Mouse (Mus musculus): ENCODE measurements around the gene Slc39a11.

The Slc39a11 gene

GRCm38 (mm10) chr11:113389637-113390036 is 260.2 kb downstream of the Slc39a11 start:
- DNase-seq: no peak

DNA sequence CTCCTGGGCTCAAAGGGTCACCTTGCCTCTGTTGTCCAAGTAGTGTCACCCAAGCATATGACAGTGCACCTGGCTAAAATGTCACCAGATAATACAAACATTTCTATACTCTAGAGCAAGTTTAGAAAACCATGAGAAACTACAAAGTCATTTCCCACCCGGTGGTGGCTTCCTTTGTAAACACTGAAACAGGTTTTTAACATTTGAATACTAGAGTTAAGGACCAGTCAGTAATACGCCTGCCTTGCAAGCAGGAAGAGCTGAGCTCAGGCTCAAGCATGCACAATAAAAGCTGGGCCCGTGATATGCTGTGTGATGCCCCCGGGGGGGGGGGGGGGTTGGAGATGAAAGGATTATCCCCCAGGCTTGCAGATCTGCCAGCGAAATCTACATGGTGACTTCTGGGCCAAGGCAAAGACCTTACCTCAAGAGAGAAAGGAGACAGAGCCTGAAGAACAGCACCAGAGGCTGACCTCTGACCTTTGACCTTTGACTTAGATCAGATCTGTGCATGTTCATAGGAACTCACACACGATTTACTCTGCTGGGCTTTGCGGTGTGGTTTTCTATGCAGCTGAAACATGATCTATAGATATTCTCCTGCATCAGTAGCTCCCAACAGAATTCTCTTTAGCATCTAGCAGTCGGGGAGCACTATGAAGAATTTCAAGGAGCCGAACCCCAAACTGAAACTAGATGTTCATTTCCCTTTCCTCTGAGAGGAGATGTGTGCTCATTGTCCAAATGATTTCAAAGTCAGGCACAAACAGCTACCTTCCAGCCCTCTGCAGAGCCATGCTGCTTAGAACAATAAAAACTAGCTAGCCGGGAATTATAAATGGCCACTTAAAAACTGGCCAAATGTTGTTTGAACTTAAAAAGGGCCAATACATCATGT is 267.0 kb downstream of the Slc39a11 start:
- no peak for DNase-seq

DNA sequence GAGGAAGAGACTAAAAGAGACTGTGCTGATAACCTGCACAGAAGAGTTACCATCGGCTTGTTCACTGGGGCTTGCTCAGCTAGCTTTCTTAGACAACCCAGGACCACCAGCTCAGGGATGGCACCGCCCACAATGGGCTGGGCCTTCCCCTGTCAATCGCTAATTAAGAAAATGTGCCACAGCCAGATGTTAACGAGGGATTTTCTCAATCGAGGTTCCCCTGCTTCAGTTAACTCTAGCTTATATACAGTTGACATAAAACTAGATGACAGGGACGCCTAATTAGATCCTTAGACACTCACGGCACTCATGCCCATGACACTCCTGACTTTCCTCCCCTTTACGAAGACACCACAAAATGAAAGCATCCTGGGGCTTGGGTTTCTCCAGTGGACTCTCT is 268.3 kb downstream of the Slc39a11 start:
- DNase-seq: no peak

- DNase-seq: no peak
Measured at GRCm38 (mm10) chr11:113378867-113379266, 271.0 kb downstream of the Slc39a11 start.

- no peak for DNase-seq
Measured at GRCm38 (mm10) chr11:113376066-113376465, 273.8 kb downstream of the Slc39a11 start.

- no peak for DNase-seq
Measured at GRCm38 (mm10) chr11:113373926-113374325, 276.0 kb downstream of the Slc39a11 start.

- no peak for DNase-seq
Measured at GRCm38 (mm10) chr11:113373331-113373730, 276.5 kb downstream of the Slc39a11 start.

DNA sequence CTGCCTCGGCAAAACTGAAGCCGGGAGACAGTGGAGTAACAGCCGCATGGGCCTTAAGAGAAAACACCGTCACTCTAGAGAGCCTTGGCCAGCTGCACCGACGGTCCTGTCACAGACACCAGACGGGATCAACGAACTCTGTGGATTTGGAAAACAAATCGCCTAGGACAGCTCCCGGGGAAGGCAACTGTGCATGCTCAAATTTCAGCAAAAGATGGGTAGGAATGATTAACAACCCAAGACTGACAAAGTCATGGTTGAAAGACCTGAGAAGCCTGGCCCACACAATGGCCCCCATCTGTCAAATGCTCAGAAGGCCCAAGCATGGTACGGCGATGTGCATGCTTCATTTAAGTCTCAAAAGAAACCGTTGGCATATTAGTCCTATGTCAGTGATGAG is 281.8 kb downstream of the Slc39a11 start:
- DNase-seq: no peak

DNA sequence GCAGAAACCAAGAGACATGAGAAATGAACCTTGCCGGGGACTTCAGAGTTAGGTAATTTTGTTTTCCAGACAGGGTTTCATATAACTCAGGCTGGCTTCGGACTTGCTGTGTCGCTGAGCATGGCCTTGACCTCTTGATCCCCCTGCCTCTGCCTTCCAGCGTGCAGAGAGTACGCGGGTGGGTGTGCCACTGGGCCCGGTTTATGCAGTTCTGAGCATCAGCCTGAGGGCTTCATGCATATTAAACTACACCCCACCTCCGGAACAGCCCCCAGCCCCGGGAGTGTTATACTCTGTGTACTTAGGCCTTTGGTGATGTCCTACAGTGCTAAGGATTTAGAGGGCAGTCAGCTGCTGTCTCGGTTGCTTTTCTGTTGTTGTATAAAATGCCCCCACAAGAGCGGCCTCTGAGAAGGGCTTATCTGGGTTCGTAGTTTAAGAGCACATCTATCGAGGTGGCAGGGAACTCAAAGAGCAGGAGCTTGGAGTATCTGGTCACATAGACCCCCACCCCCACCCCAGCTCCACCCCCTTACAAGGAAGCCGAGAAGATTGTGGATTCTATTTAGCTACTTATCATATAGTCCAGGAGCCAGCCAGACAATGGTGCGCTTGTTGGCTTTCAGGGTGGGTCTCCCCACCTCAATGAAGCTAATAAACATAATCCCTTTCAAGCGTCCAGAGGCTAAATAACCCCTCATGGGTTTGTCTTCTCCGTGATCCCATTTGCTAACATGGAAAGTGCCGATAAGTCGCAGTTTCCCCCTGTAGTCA is 283.4 kb downstream of the Slc39a11 start:
- DNase-seq: no peak

DNA sequence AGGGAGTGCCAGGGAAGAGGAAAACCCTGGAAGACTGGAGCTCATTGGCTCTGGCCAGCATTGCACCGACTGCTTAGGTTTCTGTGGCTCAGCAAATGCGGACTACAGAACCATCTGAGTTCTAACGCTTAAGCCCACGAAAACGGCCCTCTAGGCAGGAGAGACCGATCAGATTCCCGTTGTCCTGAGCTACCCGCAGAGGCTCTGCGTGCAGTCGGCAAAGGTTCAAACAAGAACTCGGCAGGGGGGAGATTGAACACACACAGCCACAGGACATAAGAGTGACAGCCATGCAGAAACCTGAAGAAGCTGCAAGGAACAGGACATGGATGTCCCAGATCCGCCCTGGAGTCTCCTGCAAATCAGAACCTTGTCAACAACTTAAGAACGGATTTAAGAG is 286.1 kb downstream of the Slc39a11 start:
- no peak for DNase-seq

DNA sequence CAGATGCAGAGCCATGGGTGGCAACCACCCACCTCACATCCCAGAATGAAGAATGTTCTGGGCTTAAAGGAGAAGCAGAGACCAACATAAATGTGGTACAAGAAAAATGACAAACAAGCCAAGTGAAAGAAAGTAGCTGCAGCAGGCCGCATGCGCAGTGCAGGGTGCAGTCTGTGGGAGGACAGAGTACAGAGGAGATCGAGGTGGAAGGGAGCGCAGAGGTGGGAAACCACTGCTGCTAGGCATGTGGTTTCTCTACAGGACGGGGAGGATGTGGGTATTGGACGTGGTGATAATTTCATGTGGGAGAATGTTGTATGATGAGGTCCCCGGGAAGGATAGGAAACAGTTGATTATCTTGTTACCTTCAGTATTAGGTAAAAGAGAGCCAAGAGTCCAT is 287.3 kb downstream of the Slc39a11 start:
- DNase-seq: no peak

- DNase-seq: no peak
Measured at GRCm38 (mm10) chr11:113360049-113360835, 289.6 kb downstream of the Slc39a11 start.

DNA sequence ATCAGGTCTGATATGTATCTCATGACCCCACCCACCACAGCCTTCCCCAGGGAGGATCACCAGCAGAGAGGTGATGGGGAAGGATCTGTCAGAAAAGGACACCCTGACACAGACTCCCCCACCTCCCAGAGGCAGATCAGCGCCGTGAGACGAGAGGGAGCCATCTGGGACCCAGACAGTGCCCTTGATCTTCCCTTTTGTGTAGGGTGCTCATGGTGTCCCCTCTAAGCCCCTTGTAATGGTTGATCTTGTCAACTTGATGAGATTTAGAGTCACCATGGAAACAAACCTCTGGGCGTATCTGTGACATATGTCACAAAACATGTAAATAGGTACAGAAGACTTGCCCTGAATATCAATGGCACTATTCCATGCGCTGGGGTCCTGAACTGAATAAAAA is 293.9 kb downstream of the Slc39a11 start:
- DNase-seq: no peak

DNA sequence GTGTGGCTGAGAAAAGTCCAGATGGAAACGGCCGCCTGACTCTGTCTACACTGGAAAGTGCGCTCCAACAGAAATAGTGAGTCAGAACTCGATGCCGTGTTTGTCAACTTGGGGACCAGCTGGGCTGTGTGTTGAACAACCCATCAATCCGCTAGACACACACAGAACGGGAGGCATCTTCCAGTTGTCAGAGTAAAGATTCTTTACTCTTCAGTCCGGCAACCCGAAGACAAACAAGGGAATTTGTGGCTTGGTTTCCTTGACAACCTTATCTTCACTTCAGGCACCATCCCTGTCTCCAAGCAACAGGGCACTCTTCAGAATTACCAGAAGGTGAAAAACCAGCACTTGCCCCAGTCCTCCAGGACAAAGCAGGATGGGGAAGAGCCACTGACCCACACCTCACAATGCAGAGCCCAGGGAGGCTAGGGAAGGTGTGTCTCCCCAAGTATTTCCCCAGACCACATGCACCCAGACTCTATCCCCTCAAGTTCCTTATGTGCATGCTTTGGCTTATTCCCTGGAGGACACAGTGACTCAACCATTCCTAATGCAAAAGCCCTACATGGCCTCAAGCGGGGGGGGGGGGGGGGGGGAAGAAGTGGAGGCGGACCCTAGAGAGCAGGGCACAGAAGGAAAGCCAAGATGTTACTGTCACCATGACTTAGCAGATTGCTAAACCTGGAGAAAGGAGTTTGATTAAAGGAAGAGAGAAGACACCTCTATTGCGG is 297.6 kb downstream of the Slc39a11 start:
- no peak for DNase-seq

DNA sequence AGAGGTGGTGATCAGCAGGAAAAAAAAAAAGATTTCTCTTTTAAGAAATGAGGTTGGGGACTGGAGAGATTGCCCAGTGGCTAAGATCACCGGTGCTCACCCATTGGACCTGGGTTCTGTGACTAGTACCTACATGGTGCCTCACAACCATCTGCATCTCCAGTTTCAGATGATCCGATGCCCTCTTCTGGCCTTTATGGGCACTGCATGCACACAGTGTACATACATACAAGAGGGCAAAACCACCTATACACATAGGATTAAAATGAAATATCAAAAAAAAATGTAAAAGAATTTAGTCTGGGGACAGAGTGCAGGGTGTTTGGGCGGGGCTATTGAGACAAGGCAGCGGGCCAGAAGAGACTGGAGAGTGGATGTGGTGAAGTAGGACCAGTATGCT is 299.3 kb downstream of the Slc39a11 start:
- DNase-seq: no peak

DNA sequence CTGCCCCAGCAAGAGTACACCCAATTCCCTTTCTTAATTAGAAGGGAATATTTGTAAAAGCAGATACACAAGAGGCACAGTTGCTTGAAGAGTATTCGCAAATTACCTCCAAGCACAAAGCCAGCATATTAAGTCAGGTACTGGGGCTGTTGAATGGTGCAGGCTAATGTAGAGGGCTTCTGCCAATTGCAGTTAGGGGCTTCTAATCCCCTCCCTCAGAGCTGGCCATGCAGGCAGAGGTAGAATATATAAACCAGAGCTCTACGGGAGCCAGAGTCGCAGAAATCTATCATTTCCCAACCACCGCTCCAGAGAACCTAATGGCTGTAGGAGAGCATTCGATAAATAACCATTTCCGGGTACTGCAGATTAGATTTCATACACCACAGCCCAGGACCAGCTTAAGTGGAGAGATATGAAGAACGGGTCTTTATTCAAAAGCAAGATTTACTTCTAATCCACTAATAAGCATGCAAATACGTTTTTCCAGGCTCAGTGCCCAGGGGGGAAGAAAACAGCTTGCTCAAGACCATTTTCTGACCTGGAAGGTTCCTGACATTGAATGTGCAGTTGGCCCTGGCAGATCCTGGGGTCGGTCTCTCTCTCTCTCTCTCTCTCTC is 302.9 kb downstream of the Slc39a11 start:
- DNase-seq: no peak

- DNase-seq: no peak
Measured at GRCm38 (mm10) chr11:113339770-113340169, 310.1 kb downstream of the Slc39a11 start.

- no peak for DNase-seq
Measured at GRCm38 (mm10) chr11:113338581-113338980, 311.3 kb downstream of the Slc39a11 start.

- no peak for DNase-seq
Measured at GRCm38 (mm10) chr11:113335706-113336105, 314.2 kb downstream of the Slc39a11 start.

DNA sequence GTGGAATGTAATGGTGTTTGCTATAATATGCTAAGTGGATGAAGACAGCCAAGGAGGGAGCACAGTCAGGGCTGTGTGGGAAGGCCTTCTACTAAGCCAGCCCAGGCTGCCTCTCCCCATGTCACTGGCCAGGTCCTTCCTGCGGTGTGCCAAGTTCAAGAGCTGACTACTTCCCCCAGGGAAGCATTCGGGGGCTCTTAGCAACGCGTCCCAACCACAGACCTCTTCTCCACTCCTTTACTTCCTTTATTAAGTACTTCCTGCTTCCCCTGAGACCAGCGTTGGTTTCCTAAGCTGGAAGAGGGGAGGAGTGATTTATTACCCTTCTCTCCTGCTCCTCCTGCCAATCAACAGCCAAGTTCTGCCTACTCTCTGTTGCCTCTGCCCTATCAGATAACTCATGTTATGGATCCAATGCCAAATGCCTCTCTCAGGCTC is 315.4 kb downstream of the Slc39a11 start:
- no peak for DNase-seq

- DNase-seq: no peak
Measured at GRCm38 (mm10) chr11:113333535-113333934, 316.3 kb downstream of the Slc39a11 start.

GRCm38 (mm10) chr11:113330061-113330591 is 319.8 kb downstream of the Slc39a11 start:
- DNase-seq: no peak
